Mouse (Mus musculus) layer of hippocampus, adult 9-10 months (tissue): ENCODE data around the gene Adk.

Source experiments
- DNase-seq: peaks from one replicate; pipeline ENCODE4 v3.0.0; 2022; ENCODE audit warnings: low spot score

Adk gene

GRCm38 (mm10) chr14:21351646-21352045 lies 299.3 kb downstream of the Adk start:
- no peak for DNase-seq

- no peak for DNase-seq
Observed at GRCm38 (mm10) chr14:21356286-21356685, 303.9 kb downstream of the Adk start.

- no peak for DNase-seq
Observed at GRCm38 (mm10) chr14:21359207-21359895, 307.0 kb downstream of the Adk start.

GRCm38 (mm10) chr14:21359896-21360525 lies 307.6 kb downstream of the Adk start:
- no peak for DNase-seq

GRCm38 (mm10) chr14:21367095-21367494 lies 314.7 kb downstream of the Adk start:
- no peak for DNase-seq

- no peak for DNase-seq
Observed at GRCm38 (mm10) chr14:21368622-21369021, 316.2 kb downstream of the Adk start.

GRCm38 (mm10) chr14:21369127-21369526 lies 316.8 kb downstream of the Adk start:
- peak; percentile 74 for DNase-seq

GRCm38 (mm10) chr14:21371946-21372345 lies 319.6 kb downstream of the Adk start:
- no peak for DNase-seq

GRCm38 (mm10) chr14:21372689-21373088 lies 320.3 kb downstream of the Adk start:
- DNase-seq: no peak

- DNase-seq: no peak
Observed at GRCm38 (mm10) chr14:21383701-21384428, 331.5 kb downstream of the Adk start.

GRCm38 (mm10) chr14:21399506-21399905 lies 347.1 kb downstream of the Adk start:
- no peak for DNase-seq

GRCm38 (mm10) chr14:21402157-21402601 lies 349.8 kb downstream of the Adk start:
- no peak for DNase-seq

- DNase-seq: no peak
Observed at GRCm38 (mm10) chr14:21402621-21403405, 350.4 kb downstream of the Adk start.

- DNase-seq: no peak
Observed at GRCm38 (mm10) chr14:21406946-21407345, 354.6 kb downstream of the Adk start.

GRCm38 (mm10) chr14:21408846-21409245 lies 356.5 kb downstream of the Adk start:
- DNase-seq: no peak

- no peak for DNase-seq
Observed at GRCm38 (mm10) chr14:21410769-21411477, 358.5 kb downstream of the Adk start.

- DNase-seq: no peak
Observed at GRCm38 (mm10) chr14:21411524-21411923, 359.1 kb downstream of the Adk start.

GRCm38 (mm10) chr14:21418332-21418731 lies 366.0 kb downstream of the Adk start:
- no peak for DNase-seq

- DNase-seq: no peak
Observed at GRCm38 (mm10) chr14:21427369-21427768, 375.0 kb downstream of the Adk start.

GRCm38 (mm10) chr14:21433415-21433814 lies 381.0 kb downstream of the Adk start:
- DNase-seq: no peak

GRCm38 (mm10) chr14:21433995-21434394 lies 381.6 kb downstream of the Adk start:
- no peak for DNase-seq

GRCm38 (mm10) chr14:21434686-21435085 lies 382.3 kb downstream of the Adk start:
- no peak for DNase-seq
